Mouse (Mus musculus): ENCODE results near the gene Olfr788. TPM values are rescaled to one million over a fixed set of nuclear protein-coding genes. Genes with fewer than 3 reads are reported as not detected.

Gene Olfr788
- total and polyA plus RNA-seq, 2 experiments from 2014 or later: not detected

- H3K36me3 ChIP-seq (replicated peaks; ENCODE audit: control insufficient read depth, insufficient read depth, low read length): no peaks in the 10 kb centered on the region
- H3K4me2 ChIP-seq (ENCODE audit: low read depth, low read length): no peak overlapping the region
- no peak for ATAC-seq (ENCODE audit: insufficient read depth, low read depth)
- TF ChIP-seq EP300 (IDR thresholded peaks at IDR 0.05; ENCODE audit: low read depth): no peak
- no peak overlapping the region for H3K4me3 ChIP-seq (ENCODE audit: low read depth, low read length)
- no peak overlapping the region for H3K27ac ChIP-seq (ENCODE audit: low read depth)
- H3K9me3 ChIP-seq (replicated peaks; ENCODE audit: control insufficient read depth, low read length): no peaks in the 10 kb centered on the region
- no peaks in the 10 kb centered on the region for H3K27me3 ChIP-seq (ENCODE audit: control insufficient read depth, insufficient read depth, low read length)
- H3K4me1 ChIP-seq (ENCODE audit: control insufficient read depth, insufficient read depth): no peaks in the 10 kb centered on the region
- DNase-seq (ENCODE audit: low spot score): no peak
- H3K9ac ChIP-seq (replicated peaks; ENCODE audit: low read depth, low read length): no peak overlapping the region
- WGBS: 57% methylated on average over 2 of the region's 2 CpGs
Measured at GRCm38 (mm10) chr10:129490101-129490500, 19.3 kb downstream of the Olfr788 start.

GRCm38 (mm10) chr10:129498192-129498591, 27.4 kb downstream of the Olfr788 start, which contains the start of gene Olfr790:
Gene Olfr790, plus strand, starts transcription at chr10:129498492.
- no peak within 1 kb of the TSS for H3K4me2 ChIP-seq (ENCODE audit: low read depth, low read length)
- H3K9me3 ChIP-seq (replicated peaks; ENCODE audit: control insufficient read depth, low read length): no peaks in the 10 kb centered on the region
- H3K4me1 ChIP-seq (ENCODE audit: control insufficient read depth, insufficient read depth): no peaks in the 10 kb centered on the region
- ATAC-seq (ENCODE audit: insufficient read depth, low read depth): no peak
- H3K27ac ChIP-seq (ENCODE audit: low read depth): no peak within 1 kb of the TSS
- DNase-seq (ENCODE audit: low spot score): no peak
- H3K36me3 ChIP-seq (replicated peaks; ENCODE audit: control insufficient read depth, insufficient read depth, low read length): no peaks in the 10 kb centered on the region
- H3K4me3 ChIP-seq (ENCODE audit: low read depth, low read length): no peak within 1 kb of the TSS
- H3K9ac ChIP-seq (replicated peaks; ENCODE audit: low read depth, low read length): no peak within 1 kb of the TSS
- TF ChIP-seq EP300 (IDR thresholded peaks at IDR 0.05; ENCODE audit: low read depth) (no peak), CTCF (IDR thresholded peaks at IDR 0.05; ENCODE audit: low read depth) (no peak)
- no peaks in the 10 kb centered on the region for H3K27me3 ChIP-seq (ENCODE audit: control insufficient read depth, insufficient read depth, low read length)

- no peak for TF ChIP-seq EP300 (IDR thresholded peaks at IDR 0.05; ENCODE audit: low read depth)
- TF ChIP-seq CTCF (IDR thresholded peaks at IDR 0.05; ENCODE audit: low read depth): no peak
Measured at GRCm38 (mm10) chr10:129521492-129521891, 50.7 kb downstream of the Olfr788 start, which contains the start of gene Olfr791. Gene Olfr791, plus strand, starts transcription at chr10:129521792.

More at GRCm38 (mm10) chr10:129521492-129521891, 50.7 kb downstream of the Olfr788 start, which contains the start of gene Olfr791:
- no peaks in the 10 kb centered on the region for H3K4me1 ChIP-seq (ENCODE audit: control insufficient read depth, insufficient read depth)
- ATAC-seq (ENCODE audit: insufficient read depth, low read depth) (no peak), DNase-seq (ENCODE audit: low spot score) (no peak)
- 48% methylated on average over 3 of the region's 3 CpGs for WGBS
- H3K9me3 ChIP-seq (replicated peaks; ENCODE audit: control insufficient read depth, low read length): no peaks in the 10 kb centered on the region
- H3K9ac ChIP-seq (replicated peaks; ENCODE audit: low read depth, low read length): no peak within 1 kb of the TSS
- H3K27me3 ChIP-seq (ENCODE audit: control insufficient read depth, insufficient read depth, low read length): no peaks in the 10 kb centered on the region
- no peak within 1 kb of the TSS for H3K4me2 ChIP-seq (ENCODE audit: low read depth, low read length)
- H3K36me3 ChIP-seq (replicated peaks; ENCODE audit: control insufficient read depth, insufficient read depth, low read length): no peaks in the 10 kb centered on the region
- H3K4me3 ChIP-seq (ENCODE audit: low read depth, low read length): no peak within 1 kb of the TSS
- no peak within 1 kb of the TSS for H3K27ac ChIP-seq (ENCODE audit: low read depth)

Other genes starting within 250 kb of the Olfr788 start
- gene Olfr774, start 234.8 kb upstream of the Olfr788 start, total RNA-seq (2014; rRNA removed; ENCODE audit: low replicate concordance): not detected in 2 replicates
- gene Olfr774, start 234.8 kb upstream of the Olfr788 start, polyA plus RNA-seq (2015; fragmentation: Nextera tagmentation; extraction: Ambion mirVana): not detected in 2 replicates
- gene Olfr775, start 222.6 kb upstream of the Olfr788 start, total RNA-seq (2014; rRNA removed; ENCODE audit: low replicate concordance): not detected in 2 replicates
- gene Olfr775, start 222.6 kb upstream of the Olfr788 start, polyA plus RNA-seq (2015; fragmentation: Nextera tagmentation; extraction: Ambion mirVana): not detected in 2 replicates
- gene Olfr776, start 211.9 kb upstream of the Olfr788 start, total RNA-seq (2014; rRNA removed; ENCODE audit: low replicate concordance): not detected in 2 replicates
- not detected in 2 replicates for gene Olfr776, start 211.9 kb upstream of the Olfr788 start, polyA plus RNA-seq (2015; fragmentation: Nextera tagmentation; extraction: Ambion mirVana)
- not detected in 2 replicates for gene Olfr777, start 199.5 kb upstream of the Olfr788 start, total RNA-seq (2014; rRNA removed; ENCODE audit: low replicate concordance)
- gene Olfr777, start 199.5 kb upstream of the Olfr788 start, polyA plus RNA-seq (2015; fragmentation: Nextera tagmentation; extraction: Ambion mirVana): not detected in 2 replicates
- gene Olfr780, start 152.9 kb upstream of the Olfr788 start, total RNA-seq (2014; rRNA removed; ENCODE audit: low replicate concordance): not detected in 2 replicates
- not detected in 2 replicates for gene Olfr780, start 152.9 kb upstream of the Olfr788 start, polyA plus RNA-seq (2015; fragmentation: Nextera tagmentation; extraction: Ambion mirVana)
- gene Olfr781, start 142.1 kb upstream of the Olfr788 start, total RNA-seq (2014; rRNA removed; ENCODE audit: low replicate concordance): not detected in 2 replicates
- not detected in 2 replicates for gene Olfr781, start 142.1 kb upstream of the Olfr788 start, polyA plus RNA-seq (2015; fragmentation: Nextera tagmentation; extraction: Ambion mirVana)
- not detected in 2 replicates for gene Olfr782, start 122.1 kb upstream of the Olfr788 start, total RNA-seq (2014; rRNA removed; ENCODE audit: low replicate concordance)
- not detected in 2 replicates for gene Olfr782, start 122.1 kb upstream of the Olfr788 start, polyA plus RNA-seq (2015; fragmentation: Nextera tagmentation; extraction: Ambion mirVana)
- 0.27 TPM in 1 of 2 replicates, not detected in the other for gene Olfr784, start 86.9 kb upstream of the Olfr788 start, total RNA-seq (2014; rRNA removed; ENCODE audit: low replicate concordance)
- gene Olfr784, start 86.9 kb upstream of the Olfr788 start, polyA plus RNA-seq (2015; fragmentation: Nextera tagmentation; extraction: Ambion mirVana): not detected in 2 replicates
- not detected in 2 replicates for gene Olfr785, start 65.6 kb upstream of the Olfr788 start, total RNA-seq (2014; rRNA removed; ENCODE audit: low replicate concordance)
- not detected in 2 replicates for gene Olfr785, start 65.6 kb upstream of the Olfr788 start, polyA plus RNA-seq (2015; fragmentation: Nextera tagmentation; extraction: Ambion mirVana)
- not detected in 2 replicates for gene Olfr786, start 43.7 kb upstream of the Olfr788 start, total RNA-seq (2014; rRNA removed; ENCODE audit: low replicate concordance)
- gene Olfr786, start 43.7 kb upstream of the Olfr788 start, polyA plus RNA-seq (2015; fragmentation: Nextera tagmentation; extraction: Ambion mirVana): not detected in 2 replicates
- gene Olfr787, start 9.1 kb upstream of the Olfr788 start, total RNA-seq (2014; rRNA removed; ENCODE audit: low replicate concordance): not detected in 2 replicates
- gene Olfr787, start 9.1 kb upstream of the Olfr788 start, polyA plus RNA-seq (2015; fragmentation: Nextera tagmentation; extraction: Ambion mirVana): not detected in 2 replicates
- gene Olfr789, start 13.8 kb downstream of the Olfr788 start, total RNA-seq (2014; rRNA removed; ENCODE audit: low replicate concordance): not detected in 2 replicates
- gene Olfr789, start 13.8 kb downstream of the Olfr788 start, polyA plus RNA-seq (2015; fragmentation: Nextera tagmentation; extraction: Ambion mirVana): not detected in 2 replicates
- gene Olfr790, start 27.5 kb downstream of the Olfr788 start, total RNA-seq (2014; rRNA removed; ENCODE audit: low replicate concordance): not detected in 2 replicates
- not detected in 2 replicates for gene Olfr790, start 27.5 kb downstream of the Olfr788 start, polyA plus RNA-seq (2015; fragmentation: Nextera tagmentation; extraction: Ambion mirVana)
- gene Olfr791, start 50.8 kb downstream of the Olfr788 start, total RNA-seq (2014; rRNA removed; ENCODE audit: low replicate concordance): not detected in 2 replicates
- gene Olfr791, start 50.8 kb downstream of the Olfr788 start, polyA plus RNA-seq (2015; fragmentation: Nextera tagmentation; extraction: Ambion mirVana): not detected in 2 replicates
- not detected in 2 replicates for gene Olfr792, start 68.2 kb downstream of the Olfr788 start, total RNA-seq (2014; rRNA removed; ENCODE audit: low replicate concordance)
- gene Olfr792, start 68.2 kb downstream of the Olfr788 start, polyA plus RNA-seq (2015; fragmentation: Nextera tagmentation; extraction: Ambion mirVana): not detected in 2 replicates
- gene Olfr794, start 96.7 kb downstream of the Olfr788 start, total RNA-seq (2014; rRNA removed; ENCODE audit: low replicate concordance): not detected in 2 replicates
- not detected in 2 replicates for gene Olfr794, start 96.7 kb downstream of the Olfr788 start, polyA plus RNA-seq (2015; fragmentation: Nextera tagmentation; extraction: Ambion mirVana)
- gene Olfr796, start 141.6 kb downstream of the Olfr788 start, total RNA-seq (2014; rRNA removed; ENCODE audit: low replicate concordance): not detected in 2 replicates
- gene Olfr796, start 141.6 kb downstream of the Olfr788 start, polyA plus RNA-seq (2015; fragmentation: Nextera tagmentation; extraction: Ambion mirVana): not detected in 2 replicates
- gene Olfr798, start 156.9 kb downstream of the Olfr788 start, total RNA-seq (2014; rRNA removed; ENCODE audit: low replicate concordance): not detected in 2 replicates
- not detected in 2 replicates for gene Olfr798, start 156.9 kb downstream of the Olfr788 start, polyA plus RNA-seq (2015; fragmentation: Nextera tagmentation; extraction: Ambion mirVana)
- gene Olfr799, start 166.5 kb downstream of the Olfr788 start, total RNA-seq (2014; rRNA removed; ENCODE audit: low replicate concordance): not detected in 2 replicates
- not detected in 2 replicates for gene Olfr799, start 166.5 kb downstream of the Olfr788 start, polyA plus RNA-seq (2015; fragmentation: Nextera tagmentation; extraction: Ambion mirVana)
- gene Olfr800, start 186.7 kb downstream of the Olfr788 start, total RNA-seq (2014; rRNA removed; ENCODE audit: low replicate concordance): not detected in 2 replicates
- not detected in 2 replicates for gene Olfr800, start 186.7 kb downstream of the Olfr788 start, polyA plus RNA-seq (2015; fragmentation: Nextera tagmentation; extraction: Ambion mirVana)
- not detected in 2 replicates for gene Olfr801, start 202.9 kb downstream of the Olfr788 start, total RNA-seq (2014; rRNA removed; ENCODE audit: low replicate concordance)
- not detected in 2 replicates for gene Olfr801, start 202.9 kb downstream of the Olfr788 start, polyA plus RNA-seq (2015; fragmentation: Nextera tagmentation; extraction: Ambion mirVana)
- not detected in 2 replicates for gene Olfr802, start 217.2 kb downstream of the Olfr788 start, total RNA-seq (2014; rRNA removed; ENCODE audit: low replicate concordance)
- not detected in 2 replicates for gene Olfr802, start 217.2 kb downstream of the Olfr788 start, polyA plus RNA-seq (2015; fragmentation: Nextera tagmentation; extraction: Ambion mirVana)
- gene Olfr803, start 223.3 kb downstream of the Olfr788 start, total RNA-seq (2014; rRNA removed; ENCODE audit: low replicate concordance): not detected in 2 replicates
- gene Olfr803, start 223.3 kb downstream of the Olfr788 start, polyA plus RNA-seq (2015; fragmentation: Nextera tagmentation; extraction: Ambion mirVana): not detected in 2 replicates
- not detected in 2 replicates for gene Olfr804, start 232.2 kb downstream of the Olfr788 start, total RNA-seq (2014; rRNA removed; ENCODE audit: low replicate concordance)
- not detected in 2 replicates for gene Olfr804, start 232.2 kb downstream of the Olfr788 start, polyA plus RNA-seq (2015; fragmentation: Nextera tagmentation; extraction: Ambion mirVana)